Mouse (Mus musculus) embryonic facial prominence, embryonic 14.5 days (tissue): ENCODE measurements around the gene Nrip2. TPM values are rescaled to one million over a fixed set of nuclear protein-coding genes. Genes with fewer than 3 reads are reported as not detected.
A peak's percentile ranks its signal among the peaks of the same experiment; 100 is the strongest.

Experiments used
- ATAC-seq: fragments of 200-750 bp; cut with Nextera tagmentation; 2 replicates; pipeline ENCODE4 v1.8.0; 2017; ENCODE audit warnings: low read depth, moderate number of reproducible peaks, moderate TSS enrichment
- DNase-seq: peaks from one replicate; pipeline ENCODE4 v3.0.0-alpha.2; 2015; ENCODE audit warnings: low spot score
- H3K27ac ChIP-seq: fragments of 300-500 bp; sonication (generic); replicated peaks from 2 replicates; pipeline ENCODE4 v1.5.1; 2014; ENCODE audit warnings: low read depth, mild to moderate bottlenecking, low read length, moderate library complexity
- H3K27me3 ChIP-seq: fragments of 300-500 bp; sonication (generic); replicated peaks from 2 replicates; pipeline ENCODE4 v1.6.1; 2014; ENCODE audit warnings: low read length; ENCODE audit not compliant: control insufficient read depth, insufficient read depth
- H3K36me3 ChIP-seq: fragments of 300-500 bp; sonication (generic); 2 replicates; pipeline ENCODE4 v1.6.1; 2014; ENCODE audit warnings: low read length, mixed read lengths; ENCODE audit not compliant: control insufficient read depth, insufficient read depth
- H3K4me1 ChIP-seq: fragments of 300-500 bp; sonication (generic); 2 replicates; pipeline ENCODE4 v1.6.1; 2014; ENCODE audit warnings: antibody characterized with exemption, low read length; ENCODE audit not compliant: control insufficient read depth, insufficient read depth
- H3K4me2 ChIP-seq: fragments of 300-500 bp; sonication (generic); 2 replicates; pipeline ENCODE4 v1.6.1; 2014; ENCODE audit warnings: low read depth, mild to moderate bottlenecking, low read length, moderate library complexity, mixed read lengths
- H3K4me3 ChIP-seq: fragments of 300-500 bp; sonication (generic); 2 replicates; pipeline ENCODE4 v1.5.1; 2014; ENCODE audit warnings: low read depth, mild to moderate bottlenecking, low read length
- H3K9ac ChIP-seq: fragments of 300-500 bp; sonication (generic); 2 replicates; pipeline ENCODE4 v1.6.1; 2014; ENCODE audit warnings: low read depth, mild to moderate bottlenecking, low read length, moderate library complexity, mixed read lengths
- H3K9me3 ChIP-seq: fragments of 300-500 bp; sonication (generic); 2 replicates; pipeline ENCODE4 v1.6.1; 2016; ENCODE audit warnings: low read length; ENCODE audit not compliant: control insufficient read depth
- WGBS: fragments of 180-500 bp; shearing (Covaris S2); extraction: QIAGEN DNeasy Blood & Tissue Kit; methylation state at CpG from one replicate; pipeline ENCODE4 v1.1.7; 2014; 5-methylcytosine and 5-hydroxymethylcytosine counted together
- polyA plus RNA-seq: library from polyadenylated mRNA; unstranded; fragments of >200 nt; fragmentation: Nextera tagmentation; extraction: Ambion mirVana; gene quantifications from 2 replicates; pipeline ENCODE4 v1.2.1, GENCODE M21; 2014

The Nrip2 gene
- polyA plus RNA-seq, 1 experiment from 2014 or later: 7.2 TPM

DNA sequence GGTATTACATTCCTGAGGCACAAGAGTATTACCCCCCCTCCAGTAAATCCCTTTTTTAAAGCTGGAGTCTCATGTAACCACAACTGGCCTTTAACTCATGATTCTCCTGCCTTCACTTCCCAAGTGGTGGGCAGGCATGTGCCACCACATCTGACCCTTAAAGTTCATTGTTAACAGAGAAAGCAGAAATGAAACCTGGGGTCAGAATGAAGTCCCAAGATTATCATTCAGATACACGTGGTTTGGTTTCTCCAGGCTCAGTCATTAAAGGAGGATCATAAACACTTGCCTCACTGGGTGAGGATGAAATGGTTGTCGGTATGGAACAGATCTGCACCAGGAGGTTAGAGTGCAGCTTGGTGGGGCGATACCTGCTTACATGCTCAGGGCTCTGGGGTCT is 17.8 kb upstream of the Nrip2 start:
- Histone ChIP-seq H3K27ac (no peak overlapping the region), H3K4me1 (no peaks in the 10 kb centered on the region), H3K4me3 (no peak overlapping the region), H3K9ac (no peak overlapping the region), H3K27me3 (no peaks in the 10 kb centered on the region), H3K4me2 (no peak overlapping the region), H3K9me3 (no peaks in the 10 kb centered on the region), H3K36me3 (peaks cover 3% of the 10 kb centered on the region; the same call in 1 of the 2 replicates)
- WGBS: 70% methylated on average over 3 of the region's 3 CpGs
- DNase-seq: no peak
- no peak for ATAC-seq

DNA sequence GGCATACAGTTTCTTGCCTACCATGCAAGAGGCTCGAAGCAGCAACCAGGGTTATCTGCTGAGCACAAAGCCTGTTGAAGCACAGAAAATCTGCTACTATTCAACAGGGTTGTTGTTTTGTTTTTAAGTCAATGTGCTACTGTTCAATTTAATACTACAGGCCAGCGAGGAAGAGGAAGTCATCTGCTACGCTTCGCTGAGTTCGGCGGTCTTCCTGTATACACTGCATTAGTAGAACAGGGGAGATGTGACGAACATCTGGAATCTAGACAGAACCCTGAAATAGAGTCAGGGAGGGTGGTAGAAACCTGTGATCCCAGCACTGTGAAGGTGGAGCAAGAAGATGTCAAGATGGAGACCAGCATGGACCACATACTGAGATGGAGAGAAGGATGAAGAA is 15.3 kb upstream of the Nrip2 start:
- 66% methylated on average over 7 of the region's 7 CpGs for WGBS
- ATAC-seq (no peak), DNase-seq (no peak)
- no peak overlapping the region for H3K27ac ChIP-seq
- no peak overlapping the region for H3K9ac ChIP-seq
- H3K36me3 ChIP-seq: no peaks in the 10 kb centered on the region
- H3K4me3 ChIP-seq: no peak overlapping the region
- H3K27me3 ChIP-seq: no peaks in the 10 kb centered on the region
- H3K4me1 ChIP-seq: no peaks in the 10 kb centered on the region
- no peaks in the 10 kb centered on the region for H3K9me3 ChIP-seq
- H3K4me2 ChIP-seq: no peak overlapping the region

DNA sequence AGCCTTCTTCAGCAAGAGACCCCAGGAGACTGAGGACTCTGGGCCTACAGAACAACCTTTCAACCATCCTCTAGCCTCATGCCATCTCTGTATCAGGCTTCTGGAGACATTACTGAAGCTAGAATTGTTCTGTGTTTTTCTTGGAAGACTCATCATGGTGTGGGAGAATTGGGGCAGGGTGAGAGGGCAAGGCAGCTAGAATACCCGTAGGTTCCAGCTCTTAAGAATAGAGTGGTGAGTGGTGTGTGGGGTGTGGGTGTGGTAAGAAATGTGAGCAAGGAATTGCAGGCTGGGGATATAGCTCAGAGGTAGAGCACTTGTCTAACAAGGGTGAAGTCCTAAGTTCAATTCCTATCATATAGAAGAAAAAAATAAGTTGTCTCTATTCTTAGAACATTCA is 14.1 kb upstream of the Nrip2 start:
- WGBS: 74% methylated on average over 1 of the region's 1 CpGs
- H3K36me3 ChIP-seq: no peaks in the 10 kb centered on the region
- H3K9ac ChIP-seq: no peak overlapping the region
- no peaks in the 10 kb centered on the region for H3K27me3 ChIP-seq
- H3K4me1 ChIP-seq: no peaks in the 10 kb centered on the region
- no peak overlapping the region for H3K4me3 ChIP-seq
- DNase-seq (no peak), ATAC-seq (no peak)
- no peak overlapping the region for H3K4me2 ChIP-seq
- no peaks in the 10 kb centered on the region for H3K9me3 ChIP-seq
- H3K27ac ChIP-seq: no peak overlapping the region

DNA sequence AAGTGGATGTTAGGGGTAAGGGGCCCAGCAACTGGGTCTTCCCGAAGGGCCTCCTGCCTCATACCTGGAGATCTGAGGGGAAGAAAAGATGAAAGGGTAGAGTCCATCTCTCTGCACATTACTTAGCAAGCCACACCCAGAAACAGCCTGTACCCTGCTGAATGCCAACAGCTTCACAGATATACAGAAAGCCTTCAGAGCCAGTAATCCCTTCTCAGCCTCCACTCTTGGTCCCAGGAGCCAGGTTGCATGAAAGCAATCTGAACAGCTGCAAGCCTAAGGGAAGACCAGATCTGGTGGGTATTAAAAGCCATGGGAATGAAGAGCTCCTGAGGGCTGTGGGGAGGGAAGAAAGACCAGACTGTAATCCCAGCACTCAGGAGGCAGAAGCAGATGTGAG is 9.9 kb upstream of the Nrip2 start:
- Histone ChIP-seq H3K36me3 (no peaks in the 10 kb centered on the region), H3K4me3 (no peak overlapping the region), H3K9ac (no peak overlapping the region), H3K9me3 (no peaks in the 10 kb centered on the region), H3K4me1 (no peaks in the 10 kb centered on the region), H3K4me2 (no peak overlapping the region), H3K27me3 (no peaks in the 10 kb centered on the region), H3K27ac (no peak overlapping the region)
- DNase-seq: peak; percentile 70
- ATAC-seq: peak; percentile 44
- 71% methylated on average over 1 of the region's 1 CpGs for WGBS

DNA sequence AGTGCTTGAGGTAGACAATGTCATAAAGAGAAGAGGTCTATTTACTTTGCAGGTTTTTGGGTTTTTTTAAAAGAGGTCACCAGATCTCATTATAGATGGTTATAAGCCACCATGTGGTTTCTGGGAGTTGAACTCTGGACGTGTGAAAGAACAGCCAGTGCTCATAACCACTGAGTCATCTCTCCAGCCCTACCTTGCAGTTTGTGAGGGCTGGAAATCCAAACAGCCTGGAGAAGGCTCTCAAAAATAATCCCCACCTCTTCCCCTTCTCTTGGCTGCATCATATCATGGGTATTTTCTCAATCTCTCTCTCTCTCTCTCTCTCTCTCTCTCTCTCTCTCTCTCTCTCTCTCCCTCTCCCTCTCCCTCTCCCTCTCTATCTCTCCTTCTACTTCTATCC is 8.4 kb upstream of the Nrip2 start:
- H3K36me3 ChIP-seq: no peaks in the 10 kb centered on the region
- no peak overlapping the region for H3K9ac ChIP-seq
- no peak for DNase-seq
- no peaks in the 10 kb centered on the region for H3K4me1 ChIP-seq
- H3K27ac ChIP-seq: no peak overlapping the region
- H3K4me3 ChIP-seq: no peak overlapping the region
- H3K27me3 ChIP-seq: no peaks in the 10 kb centered on the region
- no peak for ATAC-seq
- H3K4me2 ChIP-seq: no peak overlapping the region
- 36% methylated on average over 1 of the region's 1 CpGs for WGBS
- no peaks in the 10 kb centered on the region for H3K9me3 ChIP-seq

DNA sequence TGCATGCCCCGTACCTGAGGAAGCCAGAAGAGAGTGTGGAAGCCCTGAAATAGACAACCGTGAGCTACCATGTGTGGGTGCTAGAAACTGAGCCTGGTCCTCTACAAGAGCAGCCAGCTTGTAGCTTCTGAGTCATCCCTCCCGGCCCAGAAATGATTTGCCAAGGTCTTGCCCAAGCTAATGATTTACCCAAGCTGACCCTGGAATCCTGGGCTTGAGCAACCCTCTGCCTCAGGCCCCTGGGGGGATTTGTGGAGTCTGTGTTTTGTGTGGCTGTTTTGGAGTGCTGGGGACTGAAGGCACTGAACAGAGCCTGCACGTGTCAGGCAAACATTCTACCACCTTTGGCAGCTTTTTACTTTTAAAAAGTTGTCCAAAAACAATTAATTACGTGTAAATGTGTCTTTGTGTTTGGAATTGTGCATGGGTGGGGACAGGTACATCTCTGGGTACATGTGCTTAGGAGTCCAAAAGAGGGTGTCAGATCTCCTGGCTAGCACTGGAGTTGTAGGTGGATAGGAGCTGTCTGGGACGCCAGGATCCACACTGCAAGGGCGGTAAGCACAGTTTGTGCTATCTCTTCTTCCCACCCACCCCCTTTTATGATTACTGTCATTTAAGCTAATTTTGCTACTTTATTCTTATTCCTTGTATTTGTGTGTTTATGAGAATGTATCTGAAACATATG is 1.4 kb upstream of the Nrip2 start:
- Histone ChIP-seq H3K27me3 (no peaks in the 10 kb centered on the region), H3K4me2 (no peak overlapping the region), H3K9me3 (no peaks in the 10 kb centered on the region), H3K9ac (no peak overlapping the region), H3K27ac (no peak overlapping the region), H3K4me3 (no peak overlapping the region), H3K4me1 (peaks cover 10% of the 10 kb centered on the region; the same call in 1 of the 2 replicates), H3K36me3 (no peaks in the 10 kb centered on the region)
- DNase-seq (no peak), ATAC-seq (no peak)
- 80% methylated on average over 7 of the region's 7 CpGs for WGBS

DNA sequence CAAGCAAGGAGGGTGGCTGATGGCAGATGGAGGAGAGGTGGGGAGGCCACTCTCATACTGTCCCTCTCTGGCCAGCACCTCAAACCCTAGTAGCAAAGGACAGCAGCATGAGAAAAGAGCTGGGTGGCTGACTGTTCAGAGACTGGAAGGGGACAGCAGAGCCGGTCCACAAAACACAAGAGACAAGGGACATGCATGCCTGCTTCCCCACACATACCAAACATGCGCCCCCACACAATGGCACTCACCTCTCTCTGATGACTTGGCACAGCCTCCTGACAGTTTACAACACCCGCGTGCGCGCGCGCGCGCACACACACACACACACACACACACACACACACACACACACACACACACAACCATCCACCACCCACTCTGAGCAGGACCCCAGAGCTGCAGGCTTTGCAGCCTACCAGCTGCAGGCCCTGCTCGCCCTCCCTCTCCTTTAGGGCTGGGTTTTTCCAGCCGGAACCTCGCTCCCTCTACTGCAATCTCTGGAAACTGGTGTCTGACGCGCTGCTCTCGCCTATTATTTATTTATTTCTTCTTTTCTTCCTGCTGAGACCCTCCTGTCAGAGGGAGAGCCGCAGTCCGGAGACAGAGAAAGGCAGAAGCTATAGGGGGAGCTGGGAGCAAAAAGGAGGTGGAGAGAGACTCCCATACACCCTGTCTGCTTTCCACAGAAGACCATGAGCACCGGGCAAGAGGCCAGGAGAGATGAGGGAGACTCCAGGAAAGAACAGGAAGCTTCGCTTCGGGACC is 507 bp downstream of the Nrip2 start:
- WGBS: 30% methylated on average over 18 of the region's 21 CpGs
- Histone ChIP-seq H3K27me3 (no peaks in the 10 kb centered on the region), H3K4me3 (peak overlapping the region; percentile 19), H3K4me2 (peak overlapping the region; percentile 51), H3K9me3 (no peaks in the 10 kb centered on the region), H3K4me1 (peaks cover 10% of the 10 kb centered on the region; the same call in 1 of the 2 replicates), H3K27ac (peak overlapping the region; percentile 44; the same call in 1 of the 2 replicates), H3K36me3 (no peaks in the 10 kb centered on the region), H3K9ac (peak overlapping the region; percentile 55)
- ATAC-seq: peak; percentile 79
- DNase-seq: peak; percentile 74

DNA sequence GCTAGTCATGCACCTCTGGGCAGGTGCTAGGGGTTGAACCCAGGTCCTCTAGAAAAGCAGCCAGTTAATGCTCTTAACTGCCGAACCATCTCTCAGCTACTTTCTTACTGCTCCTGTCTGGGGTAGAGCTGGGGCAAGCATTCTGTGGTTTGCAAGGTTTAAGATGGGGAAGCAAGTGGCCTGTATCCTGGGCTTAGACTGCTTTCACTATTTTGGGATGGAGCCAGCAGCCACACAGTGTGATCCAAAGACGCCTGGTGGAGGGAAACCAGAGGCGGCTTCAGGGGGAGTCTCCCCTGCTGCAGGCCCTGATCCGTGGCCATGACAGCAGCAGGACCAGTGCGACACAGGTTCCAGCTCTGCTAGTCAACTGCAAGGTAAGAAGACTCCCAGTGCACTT is 5.6 kb downstream of the Nrip2 start:
- WGBS: 59% methylated on average over 5 of the region's 5 CpGs
- peaks cover 36% of the 10 kb centered on the region for H3K36me3 ChIP-seq

More for the DNA sequence above, 5.6 kb downstream of the Nrip2 start:
- Histone ChIP-seq H3K4me3 (no peak overlapping the region), H3K27ac (no peak overlapping the region), H3K4me2 (no peak overlapping the region), H3K9ac (0 out of 2 replicates have a peak overlapping the region, but pooled peaks have one; percentile 17), H3K4me1 (peaks cover 7% of the 10 kb centered on the region; the same call in 1 of the 2 replicates), H3K27me3 (no peaks in the 10 kb centered on the region), H3K9me3 (no peaks in the 10 kb centered on the region)
- DNase-seq (peak; percentile 27), ATAC-seq (no peak; the same call in 1 of the 2 replicates)
